Mouse (Mus musculus) testis, adult 2 months (tissue): Measurements from ENCODE around the gene Tbc1d1.

Experiments
- CTCF ChIP-seq: fragments of 200-500 bp; IDR thresholded peaks from 2 replicates; pipeline ENCODE4 v1.5.1; 2012; ENCODE audit warnings: low read depth, mild to moderate bottlenecking, inconsistent platforms, low read length, moderate library complexity; ENCODE audit not compliant: control insufficient read depth, insufficient read depth, insufficient replicate concordance
- POLR2A ChIP-seq: fragments of 200-500 bp; IDR thresholded peaks from 2 replicates; pipeline ENCODE4 v1.6.1; 2012; ENCODE audit warnings: low read depth, mild to moderate bottlenecking, inconsistent platforms, low read length, moderate library complexity; ENCODE audit not compliant: control insufficient read depth

DNA sequence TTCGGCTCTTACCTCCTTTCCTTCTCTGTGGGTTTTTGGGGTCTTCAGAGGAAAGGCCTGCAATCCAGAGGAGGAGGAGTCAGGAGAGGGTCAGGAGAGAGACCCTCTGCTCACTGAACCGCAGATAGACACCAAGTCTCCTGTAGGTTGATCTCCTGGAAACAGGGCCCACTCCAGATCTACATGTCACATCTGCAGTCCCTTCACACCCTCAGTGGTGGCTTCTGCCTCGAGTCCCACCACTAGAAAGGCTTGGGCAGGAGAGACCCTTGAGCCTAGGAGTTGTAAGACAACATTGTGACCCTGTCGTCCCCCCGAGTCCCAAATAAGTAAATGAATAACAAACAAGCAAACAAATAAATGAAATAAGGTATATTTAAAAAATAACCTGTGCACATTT is 223.7 kb downstream of the Tbc1d1 start:
- no peak for TF ChIP-seq CTCF
- TF ChIP-seq POLR2A: no peak
